Mouse (Mus musculus) 3T3-L1 (cell line): ENCODE data around the gene Phactr1.
A peak's percentile ranks its signal among the peaks of the same experiment; 100 is the strongest.
"Not testable (repeated sequence)": the region's sequence is repeated elsewhere in the genome, so short reads cannot be mapped to it uniquely, and the experiment has no call there.

Experiments
- DNase-seq: peaks from one replicate; pipeline ENCODE4 v3.0.0-alpha.2; 2015; ENCODE audit warnings: low read depth, low spot score

The Phactr1 gene

GRCm38 (mm10) chr13:42920062-42920461 is 239.6 kb downstream of the Phactr1 start:
- DNase-seq, result no peak

GRCm38 (mm10) chr13:42921769-42922450 is 241.5 kb downstream of the Phactr1 start:
- DNase-seq, result no peak

- no peak for DNase-seq
These were observed 247.4 kb downstream of the Phactr1 start for GRCm38 (mm10) chr13:42927778-42928177.

DNA sequence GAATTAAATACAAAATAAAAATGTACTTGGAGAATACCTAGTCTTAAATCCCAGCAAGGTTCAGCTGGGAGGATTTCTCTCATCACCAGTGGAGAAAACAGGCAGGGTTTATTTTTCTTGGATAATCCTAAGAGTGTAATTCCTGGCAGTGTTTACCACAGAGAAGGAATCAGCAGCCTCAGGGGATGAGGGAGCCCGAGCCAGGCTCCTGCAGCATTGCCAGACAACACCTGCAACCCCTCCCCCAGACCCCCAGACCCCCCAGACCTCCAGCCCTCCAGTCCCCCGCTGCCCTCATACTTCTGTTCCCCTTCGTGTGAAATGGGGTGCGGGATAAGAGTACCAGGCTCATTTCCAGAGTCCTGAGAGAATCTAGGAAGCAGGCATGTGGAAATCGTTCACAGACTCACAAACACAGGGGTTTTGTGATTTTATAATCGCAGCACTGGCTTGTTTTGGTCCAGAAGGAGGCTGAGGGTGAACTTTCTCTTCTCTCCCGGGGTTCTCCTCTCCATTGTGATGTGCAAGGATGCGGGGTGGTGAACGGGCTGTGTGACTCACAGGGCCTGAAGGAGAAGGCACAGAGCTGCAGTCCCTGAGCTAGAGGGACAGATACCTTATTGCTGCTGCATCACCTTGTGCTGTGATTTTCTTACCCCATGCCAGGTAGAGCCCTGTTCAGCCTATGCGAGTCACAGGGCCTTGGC is 249.3 kb downstream of the Phactr1 start:
- DNase-seq, result peak; percentile 36

DNA sequence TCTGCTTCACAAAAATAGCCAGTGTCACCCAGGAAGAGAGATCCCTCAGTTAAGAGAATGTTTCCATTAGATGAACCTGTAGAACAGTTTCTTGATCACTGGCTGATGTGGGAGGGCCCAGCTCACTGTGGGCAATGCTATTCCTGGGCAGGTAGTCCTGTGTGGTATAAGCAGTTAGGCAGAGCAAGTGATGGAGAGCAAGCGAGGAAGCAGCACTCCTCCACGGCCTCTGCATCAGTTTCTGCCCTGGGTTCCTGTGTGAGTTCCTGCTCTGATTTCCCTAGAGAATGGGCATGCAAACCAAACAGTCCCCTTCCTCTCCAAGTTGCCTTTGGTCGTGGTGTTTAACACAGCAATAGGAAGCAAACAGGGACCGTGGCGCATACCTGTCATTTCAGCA is 251.6 kb downstream of the Phactr1 start:
- no peak for DNase-seq

- peak; percentile 80 for DNase-seq
These were observed 254.2 kb downstream of the Phactr1 start for GRCm38 (mm10) chr13:42934538-42935126.

GRCm38 (mm10) chr13:42937871-42938270 is 257.4 kb downstream of the Phactr1 start:
- peak; percentile 91 for DNase-seq

DNA sequence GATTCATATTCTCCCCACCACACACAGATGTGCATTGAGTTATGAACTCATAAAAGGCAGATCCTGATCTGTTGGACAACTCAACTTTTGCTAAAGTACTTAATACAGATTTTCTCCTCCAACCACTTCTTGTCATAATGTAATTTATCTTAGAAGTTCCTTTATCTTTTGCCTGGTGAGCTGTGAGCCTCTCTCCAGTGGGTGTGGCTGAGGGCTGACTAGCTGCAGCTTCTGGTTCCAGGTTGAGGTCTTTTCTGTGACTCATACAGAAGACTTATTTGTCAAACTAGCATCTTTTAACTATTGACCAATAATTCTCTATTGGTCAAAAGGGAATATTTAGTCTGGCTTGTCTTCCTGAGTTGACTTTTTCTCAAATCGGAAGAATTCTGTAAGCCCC is 257.9 kb downstream of the Phactr1 start:
- DNase-seq, result peak; percentile 83

DNA sequence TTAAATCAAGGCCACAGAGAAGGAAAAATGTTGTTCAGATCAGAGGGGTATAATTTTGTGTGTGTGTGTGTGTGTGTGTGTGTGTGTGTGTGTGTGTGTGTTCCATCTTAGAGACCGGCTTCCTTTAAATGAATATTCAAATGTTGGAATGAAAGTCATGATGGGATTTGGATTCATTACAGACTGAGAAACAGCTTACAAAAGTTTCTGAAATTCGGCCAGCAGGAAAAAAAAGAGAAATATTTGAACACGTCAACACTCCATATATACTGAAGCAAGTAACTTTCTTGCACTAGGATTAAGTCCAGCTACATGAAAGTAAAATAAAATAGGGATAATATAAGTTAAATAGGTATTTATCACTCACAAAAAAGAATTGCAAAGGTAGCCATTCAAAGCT is 259.8 kb downstream of the Phactr1 start:
- DNase-seq, result no peak

GRCm38 (mm10) chr13:42944106-42944505 is 263.7 kb downstream of the Phactr1 start:
- DNase-seq, result no peak

- not testable (repeated sequence) for DNase-seq
These were observed 264.8 kb downstream of the Phactr1 start for GRCm38 (mm10) chr13:42945201-42945600.

GRCm38 (mm10) chr13:42948717-42949265 is 268.4 kb downstream of the Phactr1 start:
- DNase-seq, result no peak

DNA sequence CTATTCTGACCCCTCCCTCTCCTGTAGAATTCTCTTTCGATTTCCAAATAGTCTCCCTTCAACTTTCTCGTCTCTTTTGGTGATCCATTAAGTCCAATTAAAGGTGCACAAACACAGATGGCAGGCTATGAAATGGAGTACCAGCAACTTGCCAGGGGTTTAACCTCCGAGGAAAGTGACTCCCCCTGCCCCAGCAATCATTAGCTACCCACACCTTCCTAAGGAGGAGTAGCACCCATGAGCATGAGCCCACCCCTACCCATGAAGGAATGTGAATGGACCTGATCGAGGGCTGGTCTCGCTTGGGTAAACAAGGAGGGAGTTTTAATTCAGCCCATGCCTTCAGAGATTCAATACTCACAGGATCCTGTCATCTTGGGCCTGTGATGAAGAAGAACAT is 268.9 kb downstream of the Phactr1 start:
- DNase-seq, result no peak

DNA sequence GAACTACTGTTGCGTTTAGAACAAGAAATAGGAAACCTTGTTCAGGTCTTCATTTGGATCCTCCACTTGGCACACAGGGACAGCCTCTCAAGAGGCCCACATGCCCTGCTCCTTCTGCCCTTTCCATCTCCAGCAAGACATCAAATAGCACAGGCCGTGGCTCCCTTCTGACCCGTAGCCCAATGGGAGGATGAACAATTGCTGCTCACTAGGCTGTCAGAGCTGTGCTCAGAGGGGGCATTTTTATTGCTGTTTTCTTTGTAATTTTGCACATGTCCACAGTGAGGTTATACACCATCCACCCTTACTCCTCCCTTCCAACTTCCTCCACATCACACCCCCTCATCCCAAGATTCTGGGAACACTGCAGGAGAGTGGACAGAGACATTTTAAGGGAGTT is 269.6 kb downstream of the Phactr1 start:
- no peak for DNase-seq

DNA sequence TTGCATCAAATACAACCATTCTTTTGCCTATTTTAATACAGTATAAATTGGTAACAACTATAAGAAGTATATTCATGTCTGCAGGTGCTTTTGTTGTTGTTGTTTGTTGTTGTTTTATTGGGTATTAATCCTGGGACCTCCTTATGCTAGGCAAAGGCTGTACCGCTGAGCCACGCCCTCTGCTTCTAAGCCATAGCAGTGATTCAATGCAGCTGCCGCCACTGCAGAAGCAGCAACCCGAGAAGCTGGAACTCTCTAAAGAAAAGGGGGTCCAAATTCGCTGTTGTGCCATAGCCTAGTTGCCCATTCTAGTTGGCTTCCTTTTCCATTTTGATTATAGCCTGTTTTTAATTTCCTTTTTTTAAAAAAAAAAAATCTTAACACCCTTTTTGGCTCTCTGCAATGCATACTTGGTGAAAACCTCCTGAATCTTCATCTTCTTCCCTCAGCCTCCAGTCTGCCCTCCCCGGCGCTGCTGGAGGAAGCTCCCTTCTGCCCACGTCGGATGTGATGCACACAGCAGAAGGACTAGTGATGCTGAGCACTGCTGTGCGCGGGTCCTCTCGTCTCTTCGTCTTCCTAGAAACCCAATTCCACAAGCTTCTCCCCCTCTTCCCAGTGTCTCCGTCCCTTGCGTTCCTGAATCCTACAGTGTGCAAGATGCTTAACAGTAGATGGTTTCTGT is 271.8 kb downstream of the Phactr1 start:
- no peak for DNase-seq

GRCm38 (mm10) chr13:42953071-42953470 is 272.6 kb downstream of the Phactr1 start:
- no peak for DNase-seq

- DNase-seq, result no peak
These were observed 273.7 kb downstream of the Phactr1 start for GRCm38 (mm10) chr13:42954116-42954515.

GRCm38 (mm10) chr13:42956327-42956726 is 275.9 kb downstream of the Phactr1 start:
- no peak for DNase-seq

GRCm38 (mm10) chr13:42957856-42958255 is 277.4 kb downstream of the Phactr1 start:
- no peak for DNase-seq

GRCm38 (mm10) chr13:42958867-42959266 is 278.4 kb downstream of the Phactr1 start:
- no peak for DNase-seq

DNA sequence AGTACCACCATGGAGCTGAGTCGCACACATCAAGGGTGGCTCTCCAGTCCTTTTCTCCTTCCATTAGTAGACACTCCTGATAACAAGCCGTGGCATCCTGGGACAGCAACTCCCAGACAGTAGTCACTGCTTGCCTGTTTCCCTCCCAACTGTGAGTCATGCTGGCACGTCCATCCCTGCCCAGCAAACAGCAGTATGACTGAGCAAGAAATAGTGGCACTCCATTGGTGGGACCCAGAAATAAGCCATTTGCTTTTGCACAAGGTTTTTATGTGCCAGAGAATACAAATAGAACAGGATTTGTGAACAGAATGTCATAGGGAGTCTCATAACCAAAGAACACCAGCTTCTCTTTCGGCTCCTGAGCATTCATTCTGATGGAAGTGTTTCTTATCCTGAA is 281.1 kb downstream of the Phactr1 start:
- peak; percentile 36 for DNase-seq

DNA sequence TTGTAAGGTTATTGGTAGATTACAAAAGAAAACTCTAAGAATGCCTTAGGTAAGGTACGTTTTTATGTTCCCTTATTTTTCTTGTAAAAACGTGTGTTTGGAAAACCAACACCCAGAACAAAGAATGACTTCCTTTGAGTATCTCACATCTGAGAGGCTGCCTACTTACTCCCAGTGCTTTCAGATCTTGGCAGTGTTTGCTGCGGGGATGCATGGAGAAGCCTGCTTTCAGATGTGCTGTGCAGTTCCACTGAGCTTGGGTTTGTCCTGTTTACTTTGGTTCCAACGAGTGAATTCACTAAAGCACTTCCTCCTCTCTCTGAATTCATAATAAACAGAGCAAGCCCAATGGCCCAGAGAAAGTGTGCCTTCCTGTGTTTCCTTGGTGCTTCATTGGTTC is 288.1 kb downstream of the Phactr1 start:
- no peak for DNase-seq
